Mouse (Mus musculus) myocyte (in vitro differentiated cells): ENCODE results near the gene Unc80.

ENCODE experiments used
- MYOD1 ChIP-seq, 3 experiments: IDR thresholded peaks; one replicate each; pipeline ENCODE4 v1.6.1; 2011; ENCODE audit warnings: control low read depth in 2 of 3, low read depth in 2 of 3, mild to moderate bottlenecking in 2 of 3, moderate library complexity in 1 of 3; ENCODE audit not compliant: insufficient read length in 2 of 3, control insufficient read depth in 1 of 3
- POLR2A ChIP-seq: IDR thresholded peaks from one replicate; pipeline ENCODE4 v1.6.1; 2011; ENCODE audit warnings: low read depth, mild to moderate bottlenecking, control low read depth, moderate library complexity; ENCODE audit not compliant: insufficient read length
- REST ChIP-seq: IDR thresholded peaks from one replicate; pipeline ENCODE4 v1.6.1; 2011; ENCODE audit warnings: mild to moderate bottlenecking, control low read depth, moderate library complexity; ENCODE audit not compliant: insufficient read depth, insufficient read length
- TCF3 ChIP-seq: IDR thresholded peaks from one replicate; pipeline ENCODE4 v1.6.1; 2011; ENCODE audit warnings: low read depth, control low read depth; ENCODE audit not compliant: insufficient read length

GRCm38 (mm10) chr1:66442922-66443321 is 25.2 kb upstream of the Unc80 start:
- TF ChIP-seq POLR2A: no peak
- TF ChIP-seq MYOD1 (IDR thresholded peaks at IDR 0.05; ENCODE audit: control insufficient read depth in 1 of 3, insufficient read length in 2 of 3, low read depth in 2 of 3): no peak
- TF ChIP-seq REST: no peak
- no peak for TF ChIP-seq TCF3
